Mouse (Mus musculus) fibroblast of lung, adult 2 months (primary cell): ENCODE measurements around the gene Nol10.

Source experiments
- DNase-seq: peaks from one replicate; pipeline ENCODE4 v3.0.0-alpha.2; 2011; ENCODE audit warnings: low read depth

Gene Nol10

DNA sequence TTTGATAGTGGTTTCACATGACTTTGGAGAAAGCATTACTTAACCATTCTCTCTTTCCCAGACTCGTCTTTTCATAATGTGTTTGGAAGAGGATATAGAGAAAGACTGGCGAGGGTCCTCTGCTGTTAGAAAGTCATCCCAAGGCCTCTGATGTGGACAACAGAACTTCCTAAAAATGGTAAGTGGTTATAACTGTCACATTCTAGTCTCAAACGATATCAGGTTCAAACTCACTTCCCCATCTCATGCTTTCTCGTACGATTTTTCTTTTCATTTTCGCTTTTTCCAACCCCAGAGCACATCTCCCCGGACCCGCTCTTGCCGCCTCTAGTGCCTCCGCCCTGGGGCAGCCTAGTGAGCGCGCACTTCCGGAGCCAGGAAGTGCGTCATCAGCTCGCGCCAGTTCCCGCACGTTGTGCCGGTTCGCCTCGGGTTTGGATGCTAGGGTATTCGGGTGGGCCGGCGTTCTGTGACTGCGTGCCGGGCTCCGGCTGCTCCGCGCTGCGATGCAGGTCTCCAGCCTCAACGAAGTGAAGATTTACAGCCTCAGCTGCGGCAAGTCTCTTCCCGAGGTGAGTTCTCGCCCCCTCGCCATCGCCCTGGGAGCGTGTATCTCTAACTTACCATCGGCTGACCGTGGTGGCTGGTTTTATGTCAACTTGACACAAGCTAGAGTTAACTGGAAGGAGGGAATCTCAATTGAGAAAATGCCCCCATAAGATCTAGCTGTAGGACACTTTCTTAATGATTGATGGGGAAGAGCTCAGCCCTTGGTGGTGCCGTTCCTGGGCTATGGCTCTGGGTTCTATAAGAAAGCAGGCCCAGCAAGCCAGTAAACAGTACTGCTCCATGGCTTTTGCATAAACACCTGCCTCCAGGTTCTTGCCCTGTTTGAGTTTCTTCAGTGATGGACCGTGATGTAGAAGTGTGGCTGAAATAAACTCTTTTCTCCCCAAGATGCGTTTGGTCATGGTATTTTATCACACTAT, at the start of gene Nol10:
Gene Nol10 (plus strand): TSS at position 411 of the 989 bp plus-strand sequence.
- peak; percentile 60 for DNase-seq

DNA sequence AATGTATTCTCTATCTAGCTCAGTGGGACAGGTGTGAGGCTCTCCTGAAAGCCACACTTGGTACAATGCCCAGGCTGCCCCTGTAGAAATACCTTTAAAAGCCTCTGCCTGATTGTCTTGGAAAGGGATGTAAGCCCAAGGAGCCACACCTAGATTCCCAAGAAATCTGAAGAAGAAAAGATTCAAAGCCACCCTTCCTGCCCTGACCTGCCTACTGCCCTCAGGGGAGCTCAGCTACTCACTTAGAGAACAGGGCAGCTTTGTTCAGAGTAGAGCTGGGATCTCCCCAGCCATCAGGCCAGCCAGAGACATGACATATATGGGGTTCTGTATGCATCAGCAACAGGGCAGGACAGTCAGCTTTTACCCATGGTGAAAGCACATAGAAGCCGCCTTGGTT, 48.4 kb upstream of the Nol10 start:
- no peak for DNase-seq

DNA sequence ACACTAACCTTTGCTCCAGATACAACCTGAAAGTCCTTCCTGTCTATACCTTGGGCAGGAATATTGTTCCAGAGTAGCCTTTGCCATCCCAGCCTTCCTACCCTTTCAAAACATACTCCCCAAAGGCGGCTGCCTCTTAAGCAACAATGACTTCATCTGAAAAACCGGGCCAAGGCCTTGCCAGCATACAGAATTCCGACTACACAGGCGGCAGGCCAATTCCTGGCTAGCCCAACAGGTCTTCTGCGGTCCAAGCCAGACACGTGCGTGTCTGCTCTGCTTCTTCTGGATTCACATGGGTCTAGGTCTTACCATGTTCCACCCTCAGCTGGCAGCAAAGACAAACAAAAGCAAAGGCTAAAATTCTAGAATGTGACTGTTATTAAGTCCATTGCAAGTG, 42.8 kb upstream of the Nol10 start:
- peak; percentile 87 for DNase-seq

DNA sequence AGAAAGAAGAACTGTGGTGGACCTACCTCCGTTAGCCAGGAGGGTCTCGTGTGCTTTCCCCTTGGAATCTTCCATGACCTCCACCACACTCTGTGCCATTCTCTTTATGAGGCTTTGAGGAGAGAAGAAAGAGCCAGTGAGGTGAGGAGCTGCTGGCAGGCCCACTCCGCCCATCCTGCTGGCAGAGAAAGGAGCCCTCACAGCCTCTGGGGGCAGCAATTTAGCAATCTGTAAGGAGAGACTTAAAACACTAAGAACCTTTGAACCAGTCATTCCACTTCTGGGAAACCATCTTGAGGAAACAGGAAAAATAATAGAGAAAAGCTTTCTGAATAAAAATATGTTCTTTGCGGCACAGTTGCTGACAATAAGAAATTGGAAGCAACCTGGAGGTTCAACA, 40.0 kb upstream of the Nol10 start:
- DNase-seq: no peak

DNA sequence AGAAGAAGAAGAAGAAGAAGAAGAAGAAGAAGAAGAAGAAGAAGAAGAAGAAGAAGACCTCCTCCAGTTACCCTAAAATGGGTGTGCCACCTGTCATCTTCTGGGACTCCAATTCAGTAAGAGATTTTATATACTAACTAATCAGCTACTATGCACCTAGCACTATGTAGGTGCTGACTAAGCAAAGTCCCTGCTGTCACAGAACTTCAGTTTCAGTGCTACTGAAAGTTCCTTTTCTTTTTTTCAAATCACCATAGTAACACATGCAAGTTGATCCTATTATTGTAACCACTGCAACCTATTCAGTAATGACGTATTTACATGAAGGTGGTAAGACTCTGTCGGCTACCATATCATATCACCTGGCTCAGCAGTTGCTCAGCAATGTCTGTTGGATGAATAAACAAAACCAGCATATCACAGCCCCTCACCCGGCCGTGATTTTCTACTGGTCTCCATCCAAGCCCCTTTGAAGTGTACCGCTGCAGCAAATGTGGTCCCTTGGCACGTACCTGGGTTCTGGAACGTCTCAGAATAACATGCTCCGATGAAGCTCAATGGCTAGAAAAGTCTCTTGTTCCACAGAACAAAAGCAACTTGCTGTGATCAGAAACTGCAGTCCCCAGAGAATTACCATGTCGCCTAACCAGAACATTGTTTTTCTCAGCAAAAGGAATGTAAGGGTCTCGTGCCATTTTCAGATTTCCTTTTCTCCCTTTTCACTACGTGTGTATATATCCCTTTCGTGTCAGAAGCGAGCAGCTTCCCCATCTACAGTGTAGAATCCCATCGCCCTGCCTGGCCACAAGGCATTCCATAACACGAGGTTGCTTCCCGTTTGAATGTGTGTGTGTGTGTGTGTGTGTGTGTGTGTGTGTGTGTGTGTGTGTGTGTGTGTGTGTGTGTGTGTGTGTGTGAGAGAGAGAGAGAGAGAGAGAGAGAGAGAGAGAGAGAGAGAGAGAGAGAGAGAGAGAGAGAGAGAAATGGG, 37.1 kb upstream of the Nol10 start:
- DNase-seq: no peak

DNA sequence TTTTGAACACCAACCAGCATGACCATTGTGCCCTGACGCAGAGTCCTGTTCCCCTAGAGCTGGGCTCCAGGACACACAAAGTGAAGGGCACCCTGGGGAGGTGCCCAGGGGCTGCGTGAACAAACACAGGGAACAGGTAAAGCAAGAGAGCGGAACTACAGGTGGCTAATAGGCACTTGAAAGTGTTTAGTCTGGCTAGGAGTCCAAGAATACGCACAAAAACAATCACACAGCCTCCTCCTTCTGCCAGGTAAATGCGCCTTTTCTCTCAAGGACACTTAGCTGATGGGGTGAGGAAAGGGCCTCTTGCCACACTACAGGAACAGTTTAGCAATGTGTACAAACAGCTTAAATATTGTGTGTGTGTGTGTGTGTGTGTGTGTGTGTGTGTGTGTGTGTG, 32.2 kb upstream of the Nol10 start:
- DNase-seq: no peak

DNA sequence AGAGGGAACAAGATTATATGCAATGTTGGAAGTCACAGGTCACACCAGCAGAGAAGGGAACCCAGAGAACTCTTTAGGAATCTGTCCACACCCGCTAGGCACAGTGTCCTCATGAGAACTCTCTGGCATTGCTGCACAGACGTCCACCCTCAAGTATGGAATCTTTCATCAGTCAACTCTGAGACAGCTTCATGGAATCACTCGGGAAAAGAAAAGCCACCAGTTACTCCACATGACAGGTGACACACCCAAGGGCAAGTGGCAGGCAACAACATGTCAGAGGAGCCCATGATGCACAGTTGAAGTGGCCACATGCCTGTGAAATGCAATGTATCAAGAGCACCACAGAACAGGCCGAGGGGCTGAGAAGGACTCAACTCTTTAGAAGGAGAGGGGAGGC, 30.3 kb upstream of the Nol10 start:
- DNase-seq: no peak

DNA sequence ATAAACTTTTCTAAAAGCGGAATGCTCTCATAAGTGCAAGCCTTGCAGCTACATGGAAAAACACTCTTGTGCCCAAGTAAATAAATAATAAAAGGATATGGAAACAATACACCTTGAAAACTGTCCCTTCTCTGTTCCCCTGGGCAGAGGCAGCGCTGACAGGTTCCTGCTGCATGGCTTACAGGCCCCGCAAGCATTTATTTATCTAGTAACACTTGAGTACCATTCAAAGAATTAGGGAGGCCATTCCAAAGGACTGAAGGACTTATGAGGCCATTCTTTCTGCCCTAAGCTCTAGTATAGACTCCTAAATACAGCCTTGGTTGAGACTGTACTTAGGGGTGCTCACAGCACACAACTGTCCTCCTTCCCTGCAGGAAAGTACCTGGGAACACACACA, 29.8 kb upstream of the Nol10 start:
- no peak for DNase-seq

DNA sequence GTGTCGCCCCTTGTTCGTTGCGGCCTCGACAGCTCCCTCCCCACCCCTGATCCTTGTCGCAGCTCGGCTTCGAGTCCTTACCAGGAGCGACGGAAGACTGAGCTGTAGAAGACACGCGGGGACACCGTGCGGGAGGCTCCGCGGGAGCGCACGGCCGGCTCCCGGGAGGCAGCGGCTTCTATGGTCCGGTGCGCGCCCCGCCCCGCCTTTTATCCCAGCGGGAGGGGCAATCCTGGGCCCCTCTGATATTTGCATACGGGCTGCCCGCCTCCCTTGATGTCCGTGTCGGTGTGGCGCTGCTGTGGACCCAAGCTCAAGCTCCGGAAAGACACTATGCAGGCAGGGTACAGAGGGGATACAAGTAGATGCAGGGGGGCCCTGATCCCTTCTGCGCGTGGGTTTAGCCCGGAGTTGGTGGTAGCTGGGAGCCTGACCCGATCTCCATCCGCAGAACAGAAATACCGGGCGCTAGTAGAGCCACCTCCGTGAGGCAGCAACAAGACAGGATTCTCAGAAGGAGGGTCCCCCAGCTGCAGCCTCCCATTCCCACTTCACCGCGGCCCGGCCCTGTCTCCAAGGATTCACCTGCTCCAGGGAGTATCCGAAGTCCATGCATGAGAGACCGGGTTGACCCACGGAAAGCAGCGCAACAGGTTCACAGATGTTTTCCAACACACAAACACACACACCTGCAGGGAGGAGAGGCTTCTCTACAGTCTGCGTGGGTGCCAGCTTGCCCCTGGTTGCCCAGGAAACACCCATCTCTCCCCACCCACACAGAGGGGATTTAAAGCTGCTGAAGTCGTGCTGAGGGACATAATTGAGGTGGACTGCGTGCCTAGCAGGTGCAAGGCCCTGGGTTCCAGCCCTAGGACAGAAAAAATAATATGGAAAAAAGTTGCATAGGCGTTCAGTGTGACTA, 23.4 kb upstream of the Nol10 start:
- DNase-seq: no peak

DNA sequence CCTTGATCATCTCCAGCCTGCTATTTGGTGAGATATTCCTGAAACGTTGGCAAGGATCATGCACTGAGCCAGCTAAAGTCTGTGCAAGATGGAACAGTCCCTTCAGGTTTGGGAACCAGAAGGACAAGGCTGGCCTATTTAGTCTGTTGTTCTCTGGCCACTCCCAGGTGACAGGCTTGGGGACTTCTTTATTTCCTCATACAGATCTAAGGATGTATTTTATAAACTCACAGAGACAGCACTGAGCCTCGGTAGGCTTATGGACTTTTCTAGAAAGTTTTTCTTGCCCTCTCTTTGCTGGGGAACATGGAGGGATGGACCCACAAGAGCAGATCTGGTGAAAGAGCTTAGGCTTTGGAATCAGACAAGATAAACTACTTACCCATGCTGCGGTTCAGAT, 19.0 kb upstream of the Nol10 start, which contains the start of gene Atp6v1c2:
Gene Atp6v1c2 (minus strand): TSS at position 101 of the 400 bp plus-strand sequence.
- no peak for DNase-seq

DNA sequence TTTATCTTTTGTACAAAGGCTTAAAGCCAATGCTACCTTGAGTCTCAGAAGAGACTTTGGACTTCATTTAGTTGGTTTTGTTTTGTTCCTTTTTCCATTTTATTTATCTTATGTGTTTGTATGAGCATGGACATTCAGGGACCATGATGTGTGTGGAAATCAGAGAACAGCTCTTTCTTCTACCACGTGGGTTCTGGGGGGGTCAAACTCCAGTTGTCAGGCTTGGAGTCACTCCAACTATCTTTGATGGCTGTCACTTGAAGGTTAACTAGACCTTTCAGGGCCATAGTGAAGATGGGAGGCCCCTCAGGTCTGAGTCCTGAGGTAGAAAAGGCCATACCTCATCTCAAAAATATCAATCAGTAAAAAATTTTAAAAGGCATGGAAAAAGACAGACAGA, 14.8 kb upstream of the Nol10 start:
- DNase-seq: no peak

DNA sequence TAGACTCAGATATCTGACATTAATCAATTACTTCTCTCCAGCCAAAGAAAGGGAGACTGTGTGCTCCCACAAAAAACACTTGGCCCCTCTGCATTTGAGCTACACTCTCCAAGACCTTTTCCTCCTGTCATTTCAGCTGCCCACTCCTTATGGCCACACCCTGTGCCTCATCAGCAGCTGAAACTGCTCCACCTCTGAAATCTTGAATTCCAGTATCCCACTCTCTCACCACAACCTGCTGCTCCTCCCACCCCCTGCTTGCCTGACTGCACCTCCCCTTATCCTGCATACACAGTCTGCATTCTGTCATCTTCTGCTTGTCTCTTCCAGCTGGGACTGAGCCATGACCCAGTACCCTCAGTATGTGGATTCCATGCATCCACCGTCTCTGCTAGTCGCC, 9.9 kb upstream of the Nol10 start:
- DNase-seq: no peak

DNA sequence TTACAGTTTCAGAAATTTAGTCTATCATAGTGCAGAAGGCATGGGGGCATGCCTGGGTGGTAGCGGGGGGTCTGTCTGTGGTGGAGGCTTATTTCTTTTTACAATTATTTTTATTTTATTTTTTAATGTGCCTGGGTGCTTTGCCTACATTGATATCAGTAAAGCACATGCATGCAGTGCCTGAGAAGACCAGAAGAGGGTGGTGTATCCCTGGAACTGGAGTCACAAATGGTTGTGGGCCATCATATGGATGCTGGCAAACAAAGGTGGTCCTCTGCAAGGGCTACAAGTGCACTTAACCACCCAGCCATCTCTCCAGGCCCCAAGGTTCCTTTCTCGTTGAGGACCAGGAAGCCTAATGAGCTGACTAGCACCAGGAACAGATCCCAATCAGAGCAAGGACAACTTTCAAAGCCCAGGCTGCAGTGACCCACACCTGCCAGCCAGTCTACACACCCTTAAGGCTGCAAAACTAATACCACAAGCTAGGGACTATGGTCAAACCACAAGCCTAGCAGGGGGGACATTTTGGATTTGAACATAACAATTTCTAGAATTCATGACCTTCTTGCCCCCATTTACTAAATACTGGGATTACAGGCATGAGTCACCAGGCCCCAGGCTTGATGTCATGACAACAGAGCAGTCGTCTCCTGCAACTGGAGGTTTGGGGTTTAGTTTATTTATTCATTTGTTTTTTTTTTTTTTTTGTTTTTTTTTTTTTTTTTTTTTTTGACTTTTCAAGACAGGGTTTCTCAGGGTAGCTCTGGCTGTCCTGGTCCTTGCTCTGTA, 8.9 kb upstream of the Nol10 start:
- no peak for DNase-seq

DNA sequence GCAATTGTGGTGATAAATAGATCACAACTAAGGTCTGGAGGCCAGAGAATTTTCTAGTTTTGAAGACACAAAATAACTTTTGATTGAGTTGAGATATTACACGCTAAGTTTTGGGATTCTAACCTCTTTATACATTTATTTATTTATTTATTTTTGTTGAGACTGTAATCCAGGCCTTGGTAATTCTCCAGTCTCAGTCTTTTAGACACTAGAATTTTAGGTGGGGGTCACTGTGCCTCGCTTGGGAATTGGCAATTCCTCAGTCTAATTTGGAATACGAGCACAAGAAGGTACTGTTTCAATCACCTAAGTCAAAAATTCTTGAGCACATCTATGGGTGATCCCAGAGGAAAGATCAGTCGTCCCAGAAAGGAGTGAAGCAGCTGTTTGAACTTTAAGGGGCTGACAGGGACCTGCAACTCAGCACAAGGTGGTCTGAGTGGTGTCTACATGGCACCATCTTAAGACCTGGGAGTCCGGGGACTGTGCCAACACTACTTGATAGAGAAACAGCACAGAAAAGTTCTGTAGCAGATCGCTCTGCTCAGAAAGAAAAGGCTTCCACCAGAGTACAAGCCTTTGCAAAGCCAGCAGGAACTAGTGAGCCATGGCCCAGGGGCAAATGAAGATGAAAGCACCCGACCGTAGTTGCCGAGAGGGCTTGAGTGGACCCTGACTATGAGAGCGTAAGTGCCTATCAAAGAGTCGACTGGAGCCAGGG, 771 bp upstream of the Nol10 start:
- no peak for DNase-seq

DNA sequence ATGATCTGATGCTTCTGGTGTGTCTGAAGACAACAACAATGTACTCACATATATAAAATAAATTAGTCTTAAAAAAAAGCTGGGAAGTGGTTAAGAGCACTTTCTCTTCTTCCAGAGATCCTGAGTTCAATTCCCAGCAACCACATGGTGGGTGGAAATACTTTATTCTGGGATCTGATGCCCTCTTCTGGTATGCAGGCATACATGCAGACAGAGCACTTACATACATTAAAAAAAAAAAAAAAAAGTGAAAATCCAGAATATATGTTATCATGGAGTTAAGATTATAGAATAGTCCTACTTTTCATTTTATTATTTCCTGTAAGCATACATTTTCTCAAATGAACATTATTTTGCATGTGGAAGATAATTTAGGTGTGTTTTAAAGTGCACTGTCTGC, 1.8 kb downstream of the Nol10 start:
- DNase-seq: no peak

DNA sequence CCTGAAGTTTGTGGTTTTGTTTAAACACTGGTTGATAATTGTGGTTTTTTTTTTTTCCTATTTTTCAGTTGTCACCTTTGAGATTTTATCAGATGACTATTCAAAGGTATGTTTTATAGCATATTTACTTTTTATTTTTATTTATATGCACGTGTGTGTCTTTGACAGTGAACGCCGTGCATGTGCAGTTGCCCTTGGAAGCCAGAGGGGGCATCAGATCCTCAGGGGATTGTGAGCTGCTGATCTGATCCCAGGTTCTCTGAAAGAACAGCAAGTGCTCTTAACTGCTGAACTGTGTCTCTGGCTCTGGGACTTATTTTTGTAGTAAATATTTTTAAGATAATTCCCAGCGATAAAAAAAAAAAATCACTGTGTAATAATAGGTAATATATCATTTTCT, 8.6 kb downstream of the Nol10 start:
- DNase-seq: no peak

DNA sequence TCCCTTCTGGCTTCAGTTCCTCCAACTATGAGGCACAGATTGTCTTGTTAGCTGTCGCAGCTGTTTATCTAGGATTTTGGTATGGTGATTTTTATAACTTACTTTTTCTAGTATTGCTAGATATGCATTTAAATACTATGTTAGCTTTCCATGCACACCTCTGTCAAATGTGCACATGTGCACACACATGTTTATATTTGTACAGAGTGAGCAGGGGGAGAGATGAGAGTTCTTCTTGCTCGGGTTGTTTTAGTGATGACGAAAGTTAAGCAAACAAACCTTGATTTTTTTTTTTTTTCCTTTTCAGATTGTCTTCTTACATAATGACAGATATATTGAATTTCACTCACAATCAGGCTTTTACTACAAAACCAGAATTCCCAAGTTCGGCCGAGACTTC, 9.5 kb downstream of the Nol10 start:
- no peak for DNase-seq

DNA sequence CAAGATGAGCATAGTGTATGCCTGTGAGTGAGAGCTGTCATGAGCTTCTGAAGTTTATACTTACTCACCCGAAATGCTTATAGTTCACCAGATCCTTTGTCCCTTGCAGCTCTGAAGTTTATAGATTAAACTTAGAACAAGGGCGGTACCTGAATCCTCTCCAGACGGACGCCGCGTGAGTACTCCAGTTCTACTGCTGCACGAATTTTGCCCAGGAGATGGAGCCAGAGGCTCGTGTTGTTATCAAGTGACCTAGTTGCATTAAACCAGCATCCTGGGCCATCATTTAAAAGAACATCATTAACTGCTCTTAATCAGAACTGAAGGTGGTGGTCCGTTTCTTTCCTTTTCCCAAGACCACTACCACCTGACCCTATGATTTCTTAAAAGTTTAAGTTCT, 10.7 kb downstream of the Nol10 start:
- DNase-seq: no peak

DNA sequence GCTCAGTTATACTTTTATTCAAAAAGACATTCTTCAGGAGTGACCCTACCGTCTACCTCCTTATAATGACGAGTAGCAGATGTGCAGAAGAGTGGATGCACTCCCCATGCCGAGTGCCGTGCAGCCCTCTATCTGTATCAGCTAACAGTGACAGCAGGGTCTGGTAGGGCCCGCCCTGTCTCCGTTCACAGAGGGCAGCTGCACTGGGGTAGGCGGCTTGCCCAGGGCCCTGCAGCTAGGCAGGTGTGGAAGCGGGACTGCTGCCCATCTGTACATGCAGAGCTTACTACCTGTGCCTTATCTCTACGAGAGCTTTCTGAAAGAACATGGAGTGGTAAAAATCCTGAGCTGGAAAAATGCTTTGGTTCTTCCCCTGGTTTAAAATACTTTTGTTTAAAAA, 11.8 kb downstream of the Nol10 start:
- no peak for DNase-seq

DNA sequence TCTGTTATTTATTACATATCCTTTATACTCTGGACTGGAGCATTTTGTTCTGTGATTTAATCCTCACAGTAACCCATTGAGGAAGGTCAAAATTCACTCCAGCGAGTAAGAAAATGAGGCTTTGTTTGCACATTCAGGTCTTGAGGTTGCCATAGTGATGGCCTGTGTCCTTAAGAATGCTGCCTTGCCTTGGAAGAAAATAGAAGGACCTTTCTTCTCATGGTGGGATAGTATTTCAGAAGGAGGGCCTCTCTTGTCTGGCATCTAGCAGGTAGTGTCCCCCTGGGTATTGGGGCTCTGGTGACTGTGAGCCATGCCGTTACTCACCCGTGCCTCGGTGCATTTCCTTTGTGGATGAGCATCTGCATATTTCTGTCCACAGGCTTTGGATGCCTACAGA, 12.4 kb downstream of the Nol10 start:
- DNase-seq: no peak
